Mouse (Mus musculus) bone marrow, adult 2 months (tissue): ENCODE measurements around the gene L3mbtl4.

ENCODE experiments used
- CTCF ChIP-seq: fragments of 200-500 bp; IDR thresholded peaks from 2 replicates; pipeline ENCODE4 v1.5.1; 2011; ENCODE audit warnings: low read length, control low read depth; ENCODE audit not compliant: control insufficient read depth, insufficient read depth
- POLR2A ChIP-seq: fragments of 200-500 bp; IDR thresholded peaks from 2 replicates; pipeline ENCODE4 v1.6.1; 2011; ENCODE audit warnings: low read depth, mild to moderate bottlenecking, control low read depth, low read length, borderline replicate concordance; ENCODE audit not compliant: control insufficient read depth

DNA sequence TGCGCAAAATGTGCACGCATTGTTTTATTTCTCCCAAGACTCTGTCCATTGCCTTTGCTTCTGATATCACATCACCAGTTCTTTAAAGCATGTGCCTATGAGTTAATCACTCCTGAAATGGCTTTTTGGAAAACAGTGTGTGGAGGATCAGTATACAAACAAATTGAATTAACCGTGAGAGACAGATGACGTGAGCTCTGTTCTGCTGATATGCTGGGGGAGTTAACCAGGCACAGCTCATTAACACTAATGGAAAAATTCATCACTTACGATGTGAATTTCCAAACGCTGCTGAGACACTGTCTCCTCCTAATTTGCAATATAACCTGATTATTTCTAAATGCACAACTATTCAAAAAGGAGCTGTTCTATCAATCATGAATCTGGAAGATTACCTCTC, 337.6 kb downstream of the L3mbtl4 start:
- TF ChIP-seq CTCF (no peak), POLR2A (no peak)
